In genomic region chr4:101715302-101715701, GRCm38 (mm10) we compare ENCODE assay signal across 10 mouse cellular contexts. TPM values are rescaled to one million over a fixed set of nuclear protein-coding genes. Genes with fewer than 3 reads are reported as not detected.
"Had no signal": no experiment of that assay in that cellular context is flagged by ENCODE, and none has a peak within 500 bp of the region (broad histone marks: within the 10 kb centered on the region; RNA-seq: fewer than 3 reads in every experiment).

No protein-coding gene starts in this region.

- DNase-seq: liver, postnatal 0 days; lung, adult 2 months; lung, postnatal 14 days; lung, postnatal 36 days; right cerebral cortex, postnatal 14 days; thymus, adult 2 months; thymus, postnatal 25 days; thymus, postnatal 4 days had no signal

RNA-seq across cellular contexts. Expression of gene Lepr, which starts 1.9 kb away (rescaled TPM):
- total RNA-seq: monocyte, adult 5-6 weeks; neutrophil, adult 5-6 weeks had no signal
